Mouse (Mus musculus): ENCODE measurements around the gene Polr2a.

- TF ChIP-seq USF1 (IDR thresholded peaks at IDR 0.05; ENCODE audit: low read depth, low read length) (no peak), POLR2A (IDR thresholded peaks at IDR 0.05; ENCODE audit: control insufficient read depth in 1 of 2, insufficient read depth in 1 of 2, low read depth in 1 of 2, low read length in 2 of 2, poor library complexity in 1 of 2) (no peak), CTCF (IDR thresholded peaks at IDR 0.05 in 2 of 3, conservative IDR thresholded peaks at IDR 0.05 in 1 of 3; ENCODE audit: control insufficient read depth in 1 of 3, insufficient read depth in 1 of 3, low read depth in 2 of 3, low read length in 3 of 3, poor library complexity in 1 of 3, severe bottlenecking in 1 of 3) (no peak)
These were observed 39.8 kb downstream of the Polr2a start for GRCm38 (mm10) chr11:69718661-69719060.
